Mouse (Mus musculus): ENCODE results near the gene 4930524N10Rik.

The 4930524N10Rik gene

DNA sequence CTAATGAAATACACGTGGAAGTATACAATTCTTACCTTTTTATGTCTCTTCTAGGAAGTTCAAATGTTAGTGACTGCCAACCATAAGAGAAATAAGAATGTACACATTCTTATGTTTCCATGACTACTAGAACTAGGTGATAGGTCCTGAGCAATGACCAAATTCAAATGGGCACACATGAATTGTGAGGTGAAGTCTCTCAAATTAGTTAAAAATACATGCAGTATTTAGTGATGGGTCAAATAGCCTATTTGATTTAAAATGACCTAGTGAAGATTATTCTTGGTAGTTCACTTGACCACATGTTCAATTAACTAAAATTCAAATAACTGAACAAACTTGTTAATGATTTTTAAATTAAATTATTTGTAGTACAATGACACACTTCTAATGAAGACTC, at the start of gene 4930524N10Rik:
Gene 4930524N10Rik, minus strand, starts transcription at position 101 of the 400 bp plus-strand sequence.
- DNase-seq (ENCODE audit: low read depth) = no peak

DNA sequence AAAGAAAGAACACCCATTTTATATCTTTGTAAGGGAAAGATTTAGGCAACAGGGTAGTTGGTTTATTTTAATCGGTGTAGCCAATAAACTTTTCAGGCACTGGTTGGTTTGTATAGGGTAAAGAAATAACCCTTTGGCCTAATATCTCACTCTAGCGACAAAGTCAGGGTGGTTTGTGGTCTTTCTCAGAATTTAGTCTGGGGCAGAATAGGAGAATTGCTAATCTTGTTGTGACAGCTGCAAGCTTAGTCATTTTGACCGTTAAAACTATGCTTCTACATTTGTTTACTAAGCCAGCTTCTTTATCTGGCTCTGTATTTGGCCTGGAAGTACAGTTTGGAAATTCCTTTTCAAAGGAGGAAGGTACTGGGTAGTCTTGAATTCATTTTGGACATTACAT, 6.8 kb upstream of the 4930524N10Rik start:
- no peak for DNase-seq (ENCODE audit: low read depth)

DNA sequence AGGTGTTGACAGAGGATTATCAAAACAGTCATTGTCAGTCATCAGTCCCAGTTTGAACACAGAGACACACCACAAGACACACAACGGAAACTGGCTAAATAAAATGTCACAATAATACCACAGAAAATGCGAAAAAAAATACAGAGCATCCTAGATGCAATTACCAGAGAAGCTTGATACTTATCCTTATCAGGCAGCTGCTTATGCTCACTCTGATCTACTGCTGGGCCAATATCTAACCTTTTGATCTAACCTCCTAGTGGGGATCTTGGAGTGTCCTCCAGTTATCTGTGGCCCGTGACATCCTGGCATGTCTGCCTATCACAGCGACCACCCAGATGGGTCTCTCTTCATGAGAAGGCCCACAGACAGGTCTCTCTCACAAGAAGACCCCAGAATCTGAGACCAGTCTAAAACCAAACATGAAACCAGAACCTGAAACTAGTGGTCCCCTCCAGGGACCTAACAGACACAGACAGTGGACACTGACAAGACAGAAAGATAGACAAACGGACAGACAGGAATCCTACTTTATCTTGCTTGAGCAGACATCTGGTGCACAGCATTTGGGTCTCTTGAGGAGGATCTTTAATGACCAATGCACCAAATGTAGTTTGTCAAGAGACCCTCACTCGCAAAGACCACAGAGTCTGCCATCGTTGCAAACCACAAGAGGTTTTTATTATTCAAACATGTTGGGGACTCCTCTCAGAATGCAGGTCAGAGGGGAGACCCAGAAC, 6.3 kb upstream of the 4930524N10Rik start:
- no peak for DNase-seq (ENCODE audit: low read depth)

DNA sequence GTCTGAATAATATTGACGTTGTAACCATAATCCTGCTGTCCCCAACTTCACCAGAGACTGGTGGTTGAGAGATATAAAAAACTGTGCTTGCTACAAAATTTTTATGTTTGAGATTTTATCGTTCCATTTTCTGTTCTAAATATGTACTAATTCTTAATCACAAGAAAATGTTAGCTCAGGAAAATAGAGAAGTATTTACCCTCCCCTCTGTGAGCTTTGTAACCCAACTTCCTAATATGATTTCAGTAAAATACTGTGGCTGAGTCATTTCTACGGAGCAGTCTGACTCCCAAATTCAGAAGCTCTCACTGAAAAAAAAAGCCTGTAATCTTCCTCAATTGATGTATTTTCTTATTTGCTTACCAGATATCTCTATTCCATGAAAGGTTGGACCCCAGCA, 4.7 kb upstream of the 4930524N10Rik start:
- DNase-seq (ENCODE audit: low read depth) = no peak

All from 416B (cell line).